Comparison of ENCODE assay signal across 9 mouse cellular contexts in the genomic region with DNA sequence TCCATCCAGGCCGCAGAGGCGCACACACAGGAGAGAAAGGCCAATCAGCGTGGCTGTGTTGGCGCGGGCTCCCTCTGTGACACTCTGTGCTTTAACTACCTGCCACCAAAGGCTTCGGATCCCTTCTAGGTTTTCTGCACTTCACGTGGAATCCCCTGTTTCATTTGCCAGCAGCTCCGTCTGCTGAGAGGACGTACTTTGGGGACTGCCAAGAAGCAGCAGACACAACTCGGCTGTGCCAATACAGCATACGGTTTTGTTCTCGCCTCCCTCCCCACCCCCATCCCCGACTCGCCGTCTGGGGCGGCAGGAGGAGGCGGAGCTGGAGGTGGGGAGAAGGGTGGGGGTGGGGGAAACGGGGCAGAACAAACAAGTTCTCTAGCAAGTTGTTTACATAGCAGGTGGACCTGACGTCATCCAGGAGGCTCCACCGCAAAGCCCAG. TPM values are rescaled to one million over a fixed set of nuclear protein-coding genes. Genes with fewer than 3 reads are reported as not detected.
A peak's percentile ranks its signal among the peaks of the same experiment; 100 is the strongest.
DNase-seq lines count a peak whose midpoint lies in the region; ATAC-seq lines count a peak whose summit lies in the region.
"Had no signal": no experiment of that assay in that cellular context is flagged by ENCODE, and none has a peak within 500 bp of the region (broad histone marks: within the 10 kb centered on the region; RNA-seq: fewer than 3 reads in every experiment).

No protein-coding gene starts in this region.

- peak overlapping the region; percentile 22 for H3K4me3 ChIP-seq in erythroblast, embryonic 14.5 days (replicated peaks)
- peak overlapping the region; percentile 76 for H3K4me3 ChIP-seq in embryonic facial prominence, embryonic 12.5 days
- H3K4me3 ChIP-seq in limb, embryonic 15.5 days: peak overlapping the region; percentile 74

- no peaks in the 10 kb centered on the region for H3K36me3 ChIP-seq in erythroblast, embryonic 14.5 days (ENCODE audit: control insufficient read depth)
- H3K36me3 ChIP-seq in embryonic facial prominence, embryonic 12.5 days: no peaks in the 10 kb centered on the region
- no peaks in the 10 kb centered on the region for H3K36me3 ChIP-seq in limb, embryonic 15.5 days

- no peak for ATAC-seq in erythroblast, adult 5-6 weeks (replicated peaks; ENCODE audit: low FRiP score, poor library complexity, severe bottlenecking)
- ATAC-seq in embryonic facial prominence, embryonic 12.5 days (ENCODE audit: insufficient number of reproducible peaks, insufficient read depth, low FRiP score, low TSS enrichment): peak; percentile 68
- ATAC-seq in limb, embryonic 15.5 days (ENCODE audit: insufficient number of reproducible peaks, low FRiP score, low TSS enrichment, low read depth): peak; percentile 85

- DNase-seq in heart, adult 9 months (ENCODE audit: low spot score in 2 of 2): peak; percentile 59 to 68
- peak; percentile 2 to 7 for DNase-seq in kidney, adult 8-10 months
- DNase-seq in naive thymus-derived CD4-positive, alpha-beta T cell, adult 2 months (ENCODE audit: low read depth): peak; percentile 0
- peak; percentile 76 for DNase-seq in urinary bladder, postnatal 14 days (ENCODE audit: low spot score)

- no peaks in the 10 kb centered on the region for H3K9me3 ChIP-seq in erythroblast, embryonic 14.5 days (ENCODE audit: control insufficient read depth, low read length)
- no peaks in the 10 kb centered on the region for H3K9me3 ChIP-seq in embryonic facial prominence, embryonic 12.5 days
- no peaks in the 10 kb centered on the region for H3K9me3 ChIP-seq in limb, embryonic 15.5 days

- no peaks in the 10 kb centered on the region; the same call in 1 of the 2 replicates for H3K4me1 ChIP-seq in erythroblast, embryonic 14.5 days (ENCODE audit: control insufficient read depth)
- peaks cover 22% of the 10 kb centered on the region; the same call in 1 of the 2 replicates for H3K4me1 ChIP-seq in embryonic facial prominence, embryonic 12.5 days
- H3K4me1 ChIP-seq in limb, embryonic 15.5 days: peaks cover 44% of the 10 kb centered on the region

- peak overlapping the region; percentile 86 for H3K4me2 ChIP-seq in embryonic facial prominence, embryonic 12.5 days (replicated peaks)
- peak overlapping the region; percentile 75 for H3K4me2 ChIP-seq in limb, embryonic 15.5 days

- peaks cover 66% of the 10 kb centered on the region for H3K27me3 ChIP-seq in erythroblast, embryonic 14.5 days (ENCODE audit: control insufficient read depth)
- H3K27me3 ChIP-seq in embryonic facial prominence, embryonic 12.5 days: no peaks in the 10 kb centered on the region
- 0 out of 2 replicates have a peak, but pooled peaks cover 6% of the 10 kb centered on the region for H3K27me3 ChIP-seq in limb, embryonic 15.5 days

- H3K9ac ChIP-seq in embryonic facial prominence, embryonic 12.5 days: peak overlapping the region; percentile 88
- peak overlapping the region; percentile 28; the same call in 1 of the 2 replicates for H3K9ac ChIP-seq in limb, embryonic 15.5 days

- H3K27ac ChIP-seq in embryonic facial prominence, embryonic 12.5 days: peak overlapping the region; percentile 94
- peak overlapping the region; percentile 93 for H3K27ac ChIP-seq in limb, embryonic 15.5 days

- under 1% methylated on average over 20 of the region's 20 CpGs for WGBS in embryonic facial prominence, embryonic 12.5 days
- WGBS in limb, embryonic 15.5 days: 0% methylated on average over 20 of the region's 20 CpGs

RNA-seq across cellular contexts. Expression of gene Foxp2, which starts 0.5 kb away (rescaled TPM):
- 0.01 and 0.02 TPM in 2 replicates for polyA plus RNA-seq in erythroblast, embryonic 14.5 days (2012)
- total RNA-seq in erythroblast, adult 5-6 weeks (2015; ENCODE audit: low replicate concordance): not detected in 2 replicates
- total RNA-seq in erythroblast, adult 5-6 weeks (2017; ENCODE audit: low replicate concordance): 0.17 TPM in 1 of 2 replicates, not detected in the other
- polyA plus RNA-seq in embryonic facial prominence, embryonic 12.5 days (2016; fragmentation: Nextera tagmentation; extraction: Ambion mirVana): 60.0 and 67.4 TPM in 2 replicates
- polyA plus RNA-seq in limb, embryonic 15.5 days (2015; fragmentation: Nextera tagmentation; extraction: Ambion mirVana): 20.6 and 25.8 TPM in 2 replicates
- polyA plus RNA-seq: C2C12 had no signal

Comparison
In these comparisons a context has a peak if more than half of its experiments do, and no peak if none do; other contexts are left out.
1. H3K4me3 ChIP-seq: peak in every context shown above with its lines; median percentile 76 in embryonic facial prominence, embryonic 12.5 days; 74 in limb, embryonic 15.5 days; 22 in erythroblast, embryonic 14.5 days.
2. DNase-seq: peak in every context shown above with its lines; median percentile 76 in urinary bladder, postnatal 14 days; 64 in heart, adult 9 months; 4 in kidney, adult 8-10 months; 0 in naive thymus-derived CD4-positive, alpha-beta T cell, adult 2 months.
3. RNA of gene Foxp2, which starts 0.5 kb away (polyA plus RNA-seq): 60.0 to 67.4 TPM in embryonic facial prominence, embryonic 12.5 days and 20.6 to 25.8 TPM in limb, embryonic 15.5 days; 0.01 to 0.02 TPM in erythroblast, embryonic 14.5 days; every median in the first group is over 10 times any median in the second.